Mouse (Mus musculus): ENCODE measurements at regions not wholly inside any gene's neighbourhood (a gene's known extent, or its start where the extent isn't known, plus 50 kb on each side); places are given as distances from the start of the nearest gene placed in this dataset.

DNA sequence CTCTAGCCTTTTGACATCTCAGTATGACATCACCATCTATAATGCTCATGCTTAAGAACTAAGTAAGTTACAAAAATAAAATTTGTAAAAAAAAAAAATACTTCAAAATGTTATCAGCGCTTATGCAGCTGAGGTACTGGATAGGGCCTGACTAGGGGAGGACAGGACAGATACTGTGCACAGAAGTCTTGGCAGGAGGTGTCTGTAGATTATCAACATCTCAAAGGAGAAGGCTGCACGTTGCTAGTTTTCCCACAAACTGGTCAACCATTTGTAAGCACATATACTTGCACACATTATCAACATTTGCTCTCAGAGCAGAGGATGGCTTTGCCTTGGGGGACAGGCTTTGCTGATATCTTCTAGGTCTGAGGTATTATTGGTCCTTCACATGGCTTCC, 294.5 kb upstream of the Camk1g start:
- no peak for TF ChIP-seq POLR2A (IDR thresholded peaks at IDR 0.05; ENCODE audit: borderline replicate concordance, extremely low read depth, insufficient read depth, insufficient read length, poor library complexity, severe bottlenecking)
- TF ChIP-seq CTCF (IDR thresholded peaks at IDR 0.05; ENCODE audit: borderline replicate concordance, extremely low read depth, insufficient read depth, insufficient read length), result no peak
